Mouse (Mus musculus) E14TG2a.4 (cell line): ENCODE data around the gene Mycn.

ENCODE experiments used
- CTCF ChIP-seq: conservative IDR thresholded peaks from 2 replicates; pipeline ENCODE4 v1.5.1; 2014; ENCODE audit warnings: low read length
- NANOG ChIP-seq: IDR thresholded peaks from 2 replicates; pipeline ENCODE4 v1.6.1; 2014; ENCODE audit warnings: borderline replicate concordance, low read length, mixed read lengths
- POU5F1 ChIP-seq: IDR thresholded peaks from 2 replicates; pipeline ENCODE4 v1.6.1; 2014; ENCODE audit warnings: low read length, borderline replicate concordance

DNA sequence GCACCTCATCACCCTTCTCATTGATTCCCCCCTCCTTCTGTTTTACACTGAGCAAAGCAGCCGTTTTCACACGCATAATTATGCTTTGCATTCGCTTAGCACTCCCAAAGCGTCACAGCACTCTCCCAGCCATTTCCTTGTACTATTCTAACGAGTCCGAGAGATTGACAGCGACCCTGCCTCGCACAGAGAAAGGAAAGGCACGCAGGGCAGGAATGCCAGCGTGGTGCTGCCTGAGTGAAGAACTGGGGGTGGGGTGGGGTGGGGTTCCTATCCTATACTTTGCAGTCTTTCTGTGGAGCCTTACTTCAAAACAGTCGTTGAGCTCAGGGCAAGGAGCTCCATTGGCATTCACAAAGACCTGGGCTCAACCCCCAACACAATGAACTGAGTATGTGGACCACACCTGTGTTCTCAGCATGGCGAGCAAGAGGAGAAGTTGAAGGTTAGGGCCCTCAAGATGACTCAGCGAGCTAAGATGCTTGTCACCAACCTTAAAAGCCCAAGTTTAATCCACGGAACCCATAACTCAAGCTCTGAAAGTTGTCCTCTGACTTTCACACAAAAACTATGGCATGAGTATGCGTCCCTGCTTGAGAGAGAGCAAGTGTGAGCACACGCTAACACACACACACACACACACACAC is 32.0 kb downstream of the Mycn start:
- TF ChIP-seq CTCF = no peak
- TF ChIP-seq POU5F1 = no peak
- TF ChIP-seq NANOG = no peak
